Mouse (Mus musculus): ENCODE measurements at regions not wholly inside any gene's neighbourhood (a gene's known extent, or its start where the extent isn't known, plus 50 kb on each side); places are given as distances from the start of the nearest gene placed in this dataset.

DNA sequence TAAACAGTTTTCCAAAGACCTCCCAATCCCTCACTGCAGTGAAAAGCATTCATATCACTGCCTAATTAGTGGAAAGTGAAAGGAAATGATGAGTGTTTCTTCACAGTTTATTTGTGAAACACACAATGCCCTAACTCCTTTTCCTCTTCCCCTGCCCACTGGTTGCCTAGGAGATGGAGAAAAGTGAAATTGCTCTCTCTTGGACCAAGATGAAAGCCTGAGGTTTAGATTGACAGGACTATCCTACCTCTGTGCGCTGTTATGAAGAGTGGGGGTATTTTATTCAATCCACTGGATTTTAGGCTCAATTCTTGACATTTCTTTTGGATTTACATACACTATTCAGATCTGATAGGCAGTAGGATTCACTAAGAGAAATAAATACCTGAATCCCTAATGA, 132.1 kb upstream of the Zbtb20 start:
- TF ChIP-seq EP300 (IDR thresholded peaks at IDR 0.05) (no peak), CTCF (IDR thresholded peaks at IDR 0.05) (no peak)
